Mouse (Mus musculus) embryo, embryonic 9.5 days (tissue): ENCODE data around the gene Plekhg1.

Source experiments
- DNase-seq: peaks from one replicate; pipeline ENCODE4 v3.0.0-alpha.2; 2017; ENCODE audit errors: extremely low spot score

Plekhg1 gene

DNA sequence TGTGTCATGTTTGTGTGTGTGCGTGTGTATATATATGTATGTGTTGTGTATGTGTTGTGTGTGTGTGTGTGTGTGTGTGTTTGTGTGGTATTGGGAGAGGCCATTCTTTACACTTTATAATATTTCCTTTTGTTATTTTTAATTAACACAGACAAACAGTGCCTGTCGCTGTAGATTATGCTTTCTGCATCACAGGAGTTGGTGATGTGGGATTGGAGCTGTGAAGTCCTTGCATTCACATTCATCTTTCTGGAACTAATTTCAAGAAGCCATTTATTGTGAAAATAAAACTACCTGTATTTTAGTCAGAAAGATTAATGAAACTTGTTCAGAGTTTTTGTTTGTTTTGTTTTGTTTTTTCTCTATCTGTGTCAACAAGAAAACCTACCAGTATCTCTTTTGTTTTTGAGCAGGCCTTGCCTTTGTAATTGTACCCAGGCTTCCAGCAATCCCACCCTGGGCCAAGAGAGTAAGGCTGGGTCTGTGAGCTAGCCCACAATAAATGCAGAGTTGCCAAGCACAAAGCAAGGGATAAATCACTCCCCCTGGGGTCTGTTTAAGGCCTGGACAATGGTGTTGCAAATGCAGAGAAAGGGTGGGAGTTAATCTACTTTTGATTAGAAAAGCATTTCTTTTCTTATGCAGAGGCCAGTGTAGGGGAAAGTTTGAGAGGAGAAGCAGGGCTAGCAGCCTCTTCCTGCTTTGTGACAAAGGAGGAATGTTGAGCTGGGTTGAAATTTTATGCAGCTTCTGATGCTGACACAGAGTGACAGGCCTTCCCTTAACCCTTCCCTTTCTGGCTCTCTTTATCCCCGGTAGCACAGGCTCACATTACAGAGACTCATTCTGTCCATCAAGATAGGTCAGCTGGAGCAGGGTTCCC lies 151.5 kb downstream of the Plekhg1 start:
- peak; percentile 61 for DNase-seq

DNA sequence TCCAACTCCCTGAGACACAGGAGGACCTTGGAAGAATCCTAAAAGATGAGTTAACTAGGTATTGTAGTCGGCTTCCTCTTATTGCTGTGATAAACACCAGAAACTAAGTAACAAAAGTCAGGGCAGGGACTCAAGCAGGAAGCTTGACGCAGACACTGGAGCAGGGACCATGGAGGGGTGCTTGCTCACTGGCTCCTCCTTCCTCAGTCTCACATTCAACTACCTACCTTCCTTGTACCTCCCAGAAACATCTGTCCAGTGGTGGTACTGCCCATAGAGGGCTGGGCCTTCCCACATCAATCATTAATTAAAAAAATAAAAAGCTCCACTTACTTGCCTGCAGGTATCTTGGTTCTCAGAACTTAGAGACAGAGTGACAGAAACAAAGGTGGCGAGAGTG lies 152.2 kb downstream of the Plekhg1 start:
- DNase-seq = no peak

DNA sequence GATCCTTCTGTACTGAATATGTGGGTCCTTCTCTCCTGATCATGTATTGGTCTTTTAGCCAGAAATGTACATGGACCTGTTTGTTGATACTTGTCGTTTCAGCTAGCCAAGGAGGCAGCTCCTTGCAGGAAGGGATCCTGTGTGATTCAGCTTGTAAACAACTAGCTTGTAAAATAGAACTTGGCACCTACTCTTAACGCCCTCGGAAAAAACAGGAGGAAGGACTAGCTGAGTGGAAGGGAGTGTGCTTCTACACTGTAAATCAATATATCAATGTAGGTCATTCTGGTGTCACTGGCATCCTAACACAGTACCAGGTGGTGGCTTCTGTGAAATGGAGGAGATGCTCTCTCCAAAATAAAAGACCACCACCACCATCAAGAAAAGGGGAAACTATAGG lies 157.9 kb downstream of the Plekhg1 start:
- no peak for DNase-seq

DNA sequence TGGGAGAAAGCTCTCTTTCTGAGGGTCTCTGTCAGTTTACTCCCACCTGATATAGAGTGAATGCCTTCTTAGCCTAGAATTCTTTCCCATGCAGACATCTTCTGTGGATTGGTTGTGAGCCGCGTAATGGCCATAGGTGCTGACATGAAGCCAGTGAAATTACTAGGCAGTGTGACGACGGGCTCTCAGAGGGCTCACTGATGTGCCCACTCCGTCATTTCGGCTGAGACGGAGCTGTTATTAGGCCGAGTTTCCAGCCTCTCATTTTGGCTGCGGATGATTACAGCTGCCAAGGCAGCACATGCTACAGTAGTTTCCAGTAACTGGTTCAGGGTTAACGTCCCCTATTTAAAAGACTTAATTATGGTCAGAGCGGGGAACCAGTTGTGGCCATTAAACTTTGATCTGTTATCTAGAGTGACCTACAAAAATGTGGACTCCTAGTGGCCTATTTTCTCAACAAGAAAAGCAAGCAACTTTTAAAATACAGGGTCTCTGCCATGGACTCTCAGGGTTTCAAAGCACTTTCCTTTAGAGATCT lies 160.3 kb downstream of the Plekhg1 start:
- no peak for DNase-seq

DNA sequence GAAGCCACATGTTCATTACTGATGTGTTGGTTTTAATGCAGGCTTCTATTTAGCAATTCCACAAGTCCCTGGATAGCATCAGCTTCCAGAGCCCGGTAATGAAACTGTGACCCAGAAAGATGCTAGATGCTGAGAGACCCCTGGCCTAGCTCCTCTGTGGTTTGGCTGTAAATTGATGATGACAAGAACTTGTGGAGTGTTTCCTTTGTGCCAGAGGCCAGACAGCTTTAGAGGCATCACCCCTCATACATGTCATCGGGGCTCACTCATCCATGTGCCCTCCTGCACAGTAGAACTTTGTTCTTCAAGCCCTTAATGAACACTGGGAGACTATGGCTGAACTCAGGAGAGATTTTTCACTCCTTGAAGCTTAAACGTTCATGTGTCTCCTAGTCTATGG lies 165.6 kb downstream of the Plekhg1 start:
- DNase-seq = no peak

DNA sequence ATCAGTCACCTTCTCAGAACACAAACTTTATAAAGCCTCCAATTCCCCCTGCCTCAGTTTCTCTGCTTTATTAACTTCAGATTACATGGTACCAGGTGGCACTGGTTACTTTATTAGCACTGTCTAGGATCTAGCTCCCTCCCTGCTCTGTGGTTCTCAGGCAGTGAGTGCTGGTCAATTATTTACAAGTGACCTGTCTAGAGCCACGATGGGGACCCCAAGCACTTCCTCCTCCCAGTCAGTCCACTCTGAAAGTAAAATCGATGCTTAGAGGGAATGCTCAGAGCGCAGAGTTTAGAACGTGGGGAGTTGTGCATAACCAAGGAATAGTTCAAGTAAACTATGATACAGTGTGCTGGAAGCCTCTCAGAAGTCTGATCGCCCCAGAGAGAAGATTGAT lies 173.9 kb downstream of the Plekhg1 start:
- DNase-seq = no peak

DNA sequence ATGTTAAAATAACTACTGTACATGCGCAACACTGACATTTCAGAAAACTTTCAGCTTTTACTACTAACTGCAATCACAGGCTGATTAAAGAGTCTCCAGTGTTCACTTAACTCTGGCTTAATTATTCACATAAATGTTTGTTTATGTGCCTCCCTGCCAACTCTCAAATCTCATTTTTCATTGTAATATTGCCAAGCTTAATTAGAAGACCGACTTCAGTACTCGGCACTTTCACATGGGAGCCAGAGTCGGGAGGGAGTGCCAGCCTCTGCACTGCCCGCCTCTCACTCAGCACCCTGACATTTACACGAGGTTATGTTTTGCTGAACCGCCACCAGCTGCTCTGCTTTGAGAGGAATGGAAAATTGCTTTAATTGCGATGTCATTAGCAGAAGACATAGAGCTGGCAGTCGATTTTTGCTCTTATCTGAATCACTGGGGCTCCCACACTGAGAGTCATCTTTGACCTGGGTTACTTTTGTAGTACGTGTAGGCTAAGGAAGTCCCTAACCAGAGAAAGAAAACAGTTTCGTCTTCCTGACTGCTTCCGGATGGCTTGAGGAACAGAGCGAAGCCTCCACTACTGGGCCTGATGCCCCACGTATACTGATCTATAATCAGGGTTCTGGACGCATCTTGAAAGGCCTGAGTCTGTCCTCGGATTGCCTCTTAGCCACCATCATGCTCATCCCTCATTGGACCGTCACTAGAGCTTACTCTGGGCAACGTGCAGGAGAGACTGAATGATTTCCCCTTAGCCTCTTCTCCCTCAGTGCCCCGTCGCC lies 180.4 kb downstream of the Plekhg1 start:
- no peak for DNase-seq

DNA sequence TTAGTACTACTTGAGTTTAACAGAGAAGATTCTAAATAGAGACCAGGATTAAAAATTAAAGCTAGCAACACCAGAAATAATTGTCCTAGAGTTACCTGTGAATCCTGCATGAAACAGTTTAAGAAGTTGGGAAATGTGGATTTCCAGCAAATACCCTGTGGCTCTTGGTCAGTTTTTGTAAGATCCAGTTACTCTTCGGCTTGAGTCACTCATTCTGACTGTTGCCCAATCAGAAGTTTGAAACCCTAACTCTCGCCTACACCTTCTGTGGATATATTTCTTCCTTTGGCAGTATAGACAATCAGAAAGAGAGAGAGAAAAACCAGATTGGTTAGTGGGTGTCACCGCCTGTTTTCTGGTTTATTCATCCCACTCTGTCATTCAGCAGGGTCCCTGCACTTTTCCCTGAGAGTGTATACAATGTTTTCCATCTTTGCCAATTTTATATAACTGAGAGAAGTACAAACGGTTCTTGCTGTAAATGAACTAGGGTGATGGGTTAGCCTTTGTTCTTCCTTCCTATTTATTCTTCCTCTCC lies 187.9 kb downstream of the Plekhg1 start:
- no peak for DNase-seq

DNA sequence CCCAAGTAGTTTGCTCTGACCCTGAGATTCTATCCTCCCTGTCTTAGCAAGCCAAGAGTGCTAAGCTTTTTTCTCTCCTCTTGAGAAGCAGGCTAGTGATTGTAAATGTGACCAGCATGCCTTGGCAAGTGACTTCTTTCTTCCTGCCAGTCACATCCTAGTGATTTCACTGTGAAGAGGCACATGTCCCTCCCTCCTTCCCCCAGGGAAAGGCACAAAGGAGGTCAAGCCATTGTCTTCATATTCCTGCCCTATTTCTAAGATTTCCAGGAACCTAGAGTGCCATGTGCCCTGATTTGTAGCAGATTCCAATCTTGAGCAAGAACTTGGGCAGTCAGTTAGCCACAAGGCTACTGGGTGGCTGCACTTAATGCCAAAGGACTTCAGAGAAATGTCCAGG lies 191.7 kb downstream of the Plekhg1 start:
- no peak for DNase-seq

DNA sequence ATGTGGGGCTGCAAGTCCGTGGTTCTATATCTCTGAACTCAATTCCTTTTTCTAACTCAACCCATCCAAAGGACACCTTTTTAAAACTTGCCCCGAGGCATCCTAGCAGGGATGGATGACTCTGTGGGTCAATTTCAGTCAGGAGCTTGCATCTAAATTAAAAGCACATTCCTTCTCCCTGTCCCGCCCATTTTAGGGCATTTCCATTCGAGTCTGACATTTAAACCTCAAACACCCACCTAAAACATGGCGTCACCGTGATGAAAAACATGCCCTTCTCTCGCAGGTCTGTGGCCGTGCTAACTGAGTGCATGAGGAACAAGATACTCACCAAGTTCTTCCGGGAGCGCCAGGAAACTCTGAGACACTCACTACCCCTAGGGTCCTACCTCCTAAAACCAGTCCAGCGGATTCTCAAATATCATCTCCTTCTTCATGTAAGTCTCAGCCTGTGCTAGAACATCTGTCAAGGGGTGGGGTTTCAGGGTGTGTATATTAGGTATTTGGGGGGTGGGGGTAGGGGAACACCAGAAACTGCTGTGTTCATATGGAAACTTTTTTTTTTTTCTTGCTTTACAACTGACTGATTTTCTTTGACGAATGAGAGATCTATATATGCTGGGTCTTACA lies 193.3 kb downstream of the Plekhg1 start:
- no peak for DNase-seq

DNA sequence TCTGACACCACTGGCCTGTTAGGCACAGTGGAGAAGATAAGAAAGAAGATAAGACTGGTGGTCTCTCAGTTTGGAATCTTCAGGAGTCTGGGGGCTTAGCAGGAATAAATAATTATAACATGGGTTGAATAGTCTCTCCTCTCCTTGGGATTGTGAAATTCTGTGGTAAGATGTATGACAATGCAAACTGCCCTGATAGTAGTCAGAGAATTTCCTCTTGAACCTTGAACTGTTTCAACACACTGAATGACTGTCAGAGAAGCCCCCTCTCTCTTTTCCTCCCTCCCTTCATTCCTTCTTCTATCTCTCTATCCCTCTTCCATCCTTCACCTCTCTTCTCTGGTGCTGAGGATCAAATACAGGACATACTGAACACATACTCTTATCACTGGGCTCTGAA lies 196.7 kb downstream of the Plekhg1 start:
- DNase-seq = no peak

DNA sequence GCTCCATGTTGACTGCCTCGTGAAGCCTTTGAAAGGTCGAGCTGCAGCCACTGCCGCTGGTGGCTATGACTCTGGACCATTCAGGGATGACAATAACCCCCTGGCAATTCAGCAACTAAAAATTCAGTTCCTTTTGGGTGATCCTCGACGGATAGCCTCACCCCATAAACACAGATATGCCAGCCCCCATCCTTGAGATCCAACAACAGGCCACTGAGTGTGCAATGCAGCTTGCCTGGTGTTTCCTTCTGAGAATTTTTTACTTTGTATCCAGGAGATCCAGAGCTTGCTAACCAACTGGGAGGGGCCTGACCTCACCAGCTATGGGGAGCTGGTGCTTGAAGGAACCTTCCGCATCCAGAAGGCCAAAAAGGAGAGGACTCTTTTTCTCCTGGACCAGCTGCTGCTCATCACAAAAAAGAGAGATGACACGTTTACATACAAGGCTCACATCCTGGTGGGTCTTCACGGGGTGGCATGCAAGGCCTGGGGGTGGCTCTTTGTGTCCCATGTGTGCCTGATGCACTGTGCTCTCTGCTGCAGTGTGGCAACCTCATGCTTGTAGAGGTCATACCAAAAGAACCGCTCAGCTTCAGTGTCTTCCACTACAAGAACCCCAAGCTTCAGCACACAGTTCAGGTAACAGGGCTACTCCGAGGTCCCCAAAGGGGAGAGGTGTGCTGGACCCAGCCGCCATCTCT lies 199.9 kb downstream of the Plekhg1 start:
- DNase-seq = no peak

DNA sequence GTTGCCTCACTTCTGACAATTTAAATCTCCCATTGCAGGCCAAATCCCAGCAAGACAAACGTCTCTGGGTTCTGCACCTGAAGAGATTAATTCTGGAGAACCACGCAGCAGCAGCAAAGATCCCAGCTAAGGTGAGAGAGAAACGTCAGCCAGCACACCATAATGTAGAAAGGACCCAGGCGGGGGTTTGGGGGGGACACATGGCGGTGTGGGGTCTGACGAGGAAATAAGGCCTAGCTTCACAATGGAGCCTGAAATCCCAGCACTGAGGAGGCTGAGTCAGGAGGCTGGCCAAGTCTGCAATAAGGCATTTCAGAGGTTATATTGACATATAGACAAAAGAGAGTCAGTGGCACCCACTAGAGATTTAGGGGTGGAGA lies 200.4 kb downstream of the Plekhg1 start:
- DNase-seq = no peak

DNA sequence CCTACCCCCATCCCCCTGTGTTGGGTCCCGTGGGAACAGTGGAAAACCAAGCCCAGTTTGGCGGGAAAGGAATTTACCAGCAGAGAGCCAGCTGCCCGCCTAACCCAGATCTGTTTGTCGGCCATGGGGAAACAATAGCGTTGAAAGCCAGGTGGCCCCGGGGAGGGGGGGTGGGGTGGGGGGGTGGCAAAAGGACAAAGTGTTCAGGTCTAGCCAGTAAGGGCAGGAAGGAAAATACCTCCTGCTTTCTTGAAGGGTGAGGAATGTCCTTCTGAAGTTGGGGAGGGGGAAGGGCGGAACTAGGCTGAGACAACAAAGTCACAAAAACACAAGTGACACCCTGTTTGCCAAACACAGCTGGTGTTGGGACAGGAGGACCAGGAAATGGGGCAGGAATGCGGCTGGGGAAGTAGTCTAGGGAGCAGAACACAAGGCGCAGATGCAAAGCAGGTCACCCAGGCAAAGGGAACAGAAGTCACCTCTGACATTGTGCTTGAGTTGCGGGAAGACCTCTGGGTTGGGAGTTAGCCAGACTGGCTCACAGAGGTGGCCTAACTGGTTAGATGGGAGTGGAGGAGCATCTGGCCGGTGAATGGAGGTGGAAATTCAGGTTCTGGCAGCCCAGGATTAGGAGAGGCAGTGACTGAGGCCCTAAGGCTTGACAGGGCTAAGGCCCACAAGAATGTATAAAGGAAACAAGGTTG lies 201.0 kb downstream of the Plekhg1 start:
- peak; percentile 70 for DNase-seq

DNA sequence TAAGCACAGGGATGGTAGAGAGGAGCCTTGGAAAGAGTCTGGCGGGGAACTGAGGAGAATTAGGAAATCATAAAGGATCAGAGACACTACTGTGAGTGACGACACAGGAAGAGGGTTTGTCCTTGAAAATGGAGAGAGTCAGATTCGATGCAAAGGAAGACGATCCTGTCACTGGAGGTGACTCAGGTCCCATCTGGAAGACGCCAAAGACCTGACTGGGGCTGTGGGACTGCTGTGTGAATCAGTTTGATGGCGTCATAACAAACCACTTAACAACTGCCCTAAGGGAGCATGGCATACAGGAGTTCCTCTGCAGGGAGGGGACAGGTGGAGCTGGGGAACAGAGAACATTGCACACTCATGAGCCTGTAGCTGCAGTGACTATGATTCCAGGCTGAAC lies 202.1 kb downstream of the Plekhg1 start:
- DNase-seq = no peak

DNA sequence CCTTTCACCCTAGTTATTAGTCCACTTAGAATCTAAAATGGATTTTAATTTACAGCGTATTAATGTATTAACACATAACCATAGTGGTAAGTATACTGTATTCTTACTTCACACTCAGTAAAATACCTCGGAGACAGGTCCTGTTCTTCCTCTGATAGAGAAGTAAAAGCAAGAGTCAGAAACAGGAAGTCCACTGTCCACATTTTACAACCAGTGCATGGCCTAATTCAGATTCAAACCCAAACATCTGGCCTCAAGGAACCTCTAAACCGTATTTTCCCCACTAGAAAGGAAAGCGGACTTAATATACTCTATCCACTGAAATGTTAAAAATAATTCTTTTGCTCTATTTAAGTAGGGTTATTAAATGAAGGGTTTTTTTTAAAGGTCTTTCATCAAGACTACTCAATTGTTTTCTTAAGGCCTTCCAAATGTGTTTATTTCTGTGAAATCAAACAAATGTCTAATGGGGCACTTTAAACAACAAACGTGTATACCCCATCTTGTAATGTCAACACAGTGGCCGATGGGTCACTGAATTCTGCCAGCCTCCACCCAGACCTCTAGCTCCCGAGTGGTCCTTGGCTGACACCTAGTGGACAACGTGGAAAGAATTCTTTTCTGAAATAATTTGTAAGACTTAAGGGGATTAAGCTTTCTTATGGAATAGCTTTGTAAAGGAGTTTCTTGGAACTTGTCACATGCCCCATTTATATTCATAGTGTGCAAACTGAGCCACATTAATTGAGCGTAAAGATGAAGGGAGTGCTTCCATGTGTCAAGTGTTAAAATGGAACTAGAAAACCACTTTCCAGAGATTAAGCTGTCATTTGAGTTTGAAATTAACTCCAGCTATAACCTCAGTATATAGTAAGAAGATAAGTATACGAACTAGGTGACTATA lies 203.6 kb downstream of the Plekhg1 start:
- peak; percentile 78 for DNase-seq

DNA sequence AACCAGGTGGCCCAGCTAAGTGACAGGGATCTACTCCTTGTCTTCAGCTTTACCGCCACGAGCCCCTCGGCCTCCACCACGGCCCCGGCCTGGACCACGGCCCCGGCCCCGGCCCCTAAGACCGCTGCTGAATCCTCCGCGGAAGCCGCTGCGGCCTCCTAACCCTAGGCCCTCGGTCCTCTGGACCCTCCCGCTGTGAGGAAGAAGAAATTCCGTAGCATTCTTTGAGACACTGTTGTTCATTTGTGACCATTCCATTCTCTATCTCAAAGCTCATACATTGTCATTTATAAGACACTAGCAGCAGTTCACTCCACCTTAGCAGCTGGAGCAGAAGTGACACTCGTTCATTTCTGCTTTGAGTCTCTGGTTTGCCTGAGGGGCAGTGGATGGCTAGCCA lies 206.7 kb downstream of the Plekhg1 start:
- DNase-seq = no peak

DNA sequence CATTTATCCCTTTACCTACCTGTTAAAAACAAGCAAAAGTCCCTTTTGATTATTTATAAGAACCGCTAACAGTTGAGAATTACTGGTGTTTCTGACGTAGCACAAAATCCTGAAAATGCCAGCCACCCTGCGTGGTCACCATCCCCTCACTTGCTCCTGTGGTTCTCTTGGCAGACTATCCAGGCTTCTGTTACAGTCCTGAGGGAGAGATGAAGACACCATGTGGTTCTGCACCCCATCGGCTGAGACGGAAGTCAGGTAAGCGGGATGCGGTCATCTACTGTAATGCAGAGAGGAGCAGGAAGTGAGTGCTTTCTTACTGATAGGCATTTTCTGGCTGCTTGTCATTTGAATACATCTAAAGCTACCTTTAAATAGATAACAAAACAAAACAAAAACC lies 207.2 kb downstream of the Plekhg1 start:
- DNase-seq = no peak

DNA sequence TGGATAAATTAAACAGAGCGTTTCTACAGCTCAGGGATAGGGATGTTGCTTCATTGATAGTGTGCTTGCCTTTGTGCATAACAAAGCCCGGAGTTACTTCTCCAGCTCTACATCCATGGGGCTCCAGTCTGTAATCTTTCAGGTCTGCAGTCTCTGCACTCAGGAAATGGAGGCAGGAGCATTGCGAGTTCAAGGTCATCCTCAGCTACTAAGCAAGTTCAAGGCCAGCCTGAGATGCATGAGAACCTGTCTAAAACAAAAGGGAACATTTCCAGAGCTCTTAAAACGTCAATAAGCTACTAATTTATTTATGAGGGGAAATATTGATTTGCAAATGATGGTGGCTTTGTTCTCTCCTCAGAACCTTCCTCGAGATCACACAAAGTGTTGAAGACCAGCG lies 209.1 kb downstream of the Plekhg1 start:
- no peak for DNase-seq

DNA sequence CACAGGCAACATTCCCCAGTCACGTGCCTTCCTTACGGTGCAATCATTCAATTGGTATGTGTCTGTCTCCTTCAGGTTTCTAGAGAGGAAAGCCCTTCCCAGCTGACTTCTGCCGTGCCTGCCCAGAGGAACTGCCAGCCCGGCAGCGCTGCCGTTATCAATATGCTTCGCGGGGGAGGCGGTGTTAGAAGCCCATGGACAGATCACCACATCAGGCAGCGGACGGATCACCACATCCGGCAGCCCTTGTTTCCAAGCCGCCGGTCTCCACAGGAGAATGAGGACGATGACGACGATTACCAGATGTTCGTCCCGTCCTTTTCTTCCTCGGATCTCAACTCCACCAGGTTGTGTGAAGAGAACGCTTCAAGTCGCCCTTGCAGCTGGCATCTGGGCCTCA lies 216.3 kb downstream of the Plekhg1 start:
- DNase-seq = no peak
